Mouse (Mus musculus): ENCODE measurements around the gene Gm21746. TPM values are rescaled to one million over a fixed set of nuclear protein-coding genes. Genes with fewer than 3 reads are reported as not detected.

Gm21746 gene
- polyA plus RNA-seq (2015; fragmentation: Illumina TruSeq; extraction: RNeasy Lipid Tissue Mini Kit (QIAGEN cat#74804); ENCODE audit: low read depth, low replicate concordance): not detected

DNA sequence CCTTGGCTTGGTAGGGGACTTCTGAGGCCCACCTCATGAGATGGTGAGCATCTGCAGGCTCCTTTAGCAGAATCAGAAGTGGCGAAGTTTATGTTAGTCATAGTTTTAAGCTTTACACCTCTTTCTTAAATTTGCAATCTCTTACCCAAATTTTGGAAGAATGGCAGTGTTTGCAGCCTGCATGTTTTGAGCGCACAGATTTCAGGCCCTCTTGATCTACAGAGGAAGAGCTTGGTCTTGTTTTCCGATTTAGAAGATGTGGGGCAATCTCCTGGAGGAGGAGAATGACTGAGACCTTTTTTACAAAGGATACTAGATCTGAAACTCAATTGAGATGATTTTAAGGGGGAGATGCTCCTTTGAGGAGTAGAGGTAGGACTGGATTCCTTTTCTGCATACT lies at the start of gene Gm21746:
Gm21746 (minus strand) TSS at position 101 of the 400 bp plus-strand sequence.

DNA sequence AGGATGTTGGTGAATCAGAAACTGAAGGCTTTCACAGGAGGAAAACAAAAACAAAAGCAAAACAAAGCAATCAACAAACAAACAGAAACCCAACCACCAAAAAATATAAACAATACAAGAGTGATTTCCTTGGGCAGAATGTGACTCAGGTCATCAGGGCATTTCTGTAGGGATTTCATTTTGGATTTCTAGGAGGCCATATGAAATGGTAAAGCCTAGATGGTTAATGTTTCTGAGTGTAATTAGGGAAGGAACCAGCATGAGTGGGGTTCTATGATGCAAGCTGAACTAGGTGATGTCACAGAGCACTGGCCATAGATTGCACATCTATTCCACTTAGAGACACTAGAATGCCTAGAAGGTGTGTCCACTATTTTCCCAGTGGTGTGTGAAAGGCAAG lies 29.0 kb upstream of the Gm21746 start, which contains the start of gene Gm20873:
Gm20873 (plus strand) TSS at position 301 of the 400 bp plus-strand sequence.

Other genes starting within 250 kb of the Gm21746 start
- gene Gm20873, start 29.1 kb upstream of the Gm21746 start, polyA plus RNA-seq (2015; fragmentation: Illumina TruSeq; extraction: RNeasy Lipid Tissue Mini Kit (QIAGEN cat#74804); ENCODE audit: low read depth, low replicate concordance): not detected

Data from brain, adult 10 weeks (tissue).